Mouse (Mus musculus): ENCODE results near the gene Kif15. TPM values are rescaled to one million over a fixed set of nuclear protein-coding genes. Genes with fewer than 3 reads are reported as not detected.

The Kif15 gene
- total and polyA plus RNA-seq, 3 experiments = 23.5 to 255 (median 197) TPM

DNA sequence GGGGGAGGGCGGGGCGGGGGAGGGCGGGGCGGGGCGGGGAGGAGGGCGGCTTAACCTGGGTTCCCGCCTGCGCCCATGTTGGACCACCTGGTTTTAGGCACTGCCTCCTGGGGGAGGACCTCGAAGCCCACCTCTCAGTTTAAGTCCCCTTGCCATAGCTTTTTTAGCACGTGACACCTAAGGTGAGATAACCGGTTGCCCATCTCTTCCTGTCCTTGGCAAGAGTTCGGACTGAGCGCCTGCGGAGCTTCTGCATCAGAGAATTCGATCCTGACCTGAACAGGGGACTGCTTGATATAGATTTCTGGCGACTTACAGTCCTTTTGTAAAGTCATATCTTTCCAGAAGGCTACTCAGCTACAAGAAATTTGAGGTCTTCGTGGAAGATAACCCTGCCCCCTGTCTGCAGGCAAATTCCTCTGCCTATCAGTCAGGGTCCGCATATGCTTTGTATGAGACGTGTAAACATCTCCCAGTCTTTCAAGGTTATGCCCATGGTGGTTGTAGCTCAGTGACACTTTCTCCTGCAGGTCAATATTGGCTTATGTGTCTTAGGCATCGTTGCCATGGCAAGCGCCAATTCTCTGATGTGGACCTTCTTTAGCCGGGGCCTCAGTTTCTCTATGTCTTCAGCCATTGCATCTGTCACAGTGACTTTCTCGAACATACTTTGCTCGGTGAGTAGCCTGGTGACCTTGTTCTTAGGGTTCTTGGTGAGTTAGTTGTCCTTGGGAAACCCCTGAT, 71.0 kb downstream of the Kif15 start:
- Histone ChIP-seq H3K4me3 (ENCODE audit: low read depth, low read length) (peak overlapping the region; percentile 79; the same call in 1 of the 2 replicates), H3K36me3 (replicated peaks) (peaks cover 26% of the 10 kb centered on the region), H3K27me3 (ENCODE audit: insufficient read depth, low read length) (peaks cover 2% of the 10 kb centered on the region; the same call in 1 of the 2 replicates), H3K4me1 (ENCODE audit: insufficient read depth, low read depth, low read length) (peaks cover 23% of the 10 kb centered on the region), H3K9me3 (replicated peaks) (no peaks in the 10 kb centered on the region)
- TF ChIP-seq GATA2 (IDR thresholded peaks at IDR 0.05; ENCODE audit: borderline replicate concordance, low read depth, low read length) (no peak), CTCF (IDR thresholded peaks at IDR 0.05; ENCODE audit: low read depth, low read length) (no peak), TAL1 (conservative IDR thresholded peaks at IDR 0.05; ENCODE audit: low read depth, low read length) (no peak), POLR2AphosphoS5 (IDR thresholded peaks at IDR 0.05; ENCODE audit: insufficient replicate concordance, low read depth, low read length) (no peak), GATA1 (IDR thresholded peaks at IDR 0.05; ENCODE audit: borderline replicate concordance, low read length) (no peak)
- ATAC-seq (ENCODE audit: extremely low read depth, insufficient number of reproducible peaks, low FRiP score, poor library complexity, severe bottlenecking) (no peak), DNase-seq (ENCODE audit: low spot score) (no peak)

DNA sequence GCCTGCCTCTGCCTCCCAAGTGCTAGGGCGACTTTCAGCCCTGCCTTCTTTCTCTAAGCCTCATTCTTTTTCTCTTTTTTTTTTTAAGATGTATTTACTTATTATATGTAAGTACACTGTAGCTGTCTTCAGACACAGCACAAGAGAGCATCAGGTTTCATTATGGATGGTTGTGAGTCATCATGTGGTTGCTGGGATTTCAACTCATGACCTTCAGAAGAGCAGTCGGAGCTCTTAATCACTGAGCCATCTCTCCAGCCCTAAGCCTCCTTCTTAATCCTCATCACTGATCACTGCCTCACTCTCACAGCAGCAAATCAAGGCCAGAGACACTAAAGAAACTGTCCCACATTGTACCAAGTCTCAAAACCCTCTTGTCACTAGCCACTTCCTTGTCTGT, 73.4 kb downstream of the Kif15 start:
- Histone ChIP-seq H3K4me1 (ENCODE audit: insufficient read depth, low read depth, low read length) (peaks cover 16% of the 10 kb centered on the region), H3K27me3 (ENCODE audit: insufficient read depth, low read length) (peaks cover 2% of the 10 kb centered on the region; the same call in 1 of the 2 replicates), H3K36me3 (replicated peaks) (peaks cover 9% of the 10 kb centered on the region), H3K4me3 (ENCODE audit: low read depth, low read length) (no peak overlapping the region), H3K9me3 (replicated peaks) (no peaks in the 10 kb centered on the region)
- DNase-seq (ENCODE audit: low spot score) (no peak), ATAC-seq (ENCODE audit: extremely low read depth, insufficient number of reproducible peaks, low FRiP score, poor library complexity, severe bottlenecking) (no peak)
- TF ChIP-seq GATA1 (IDR thresholded peaks at IDR 0.05; ENCODE audit: borderline replicate concordance, low read length) (no peak), GATA2 (IDR thresholded peaks at IDR 0.05; ENCODE audit: borderline replicate concordance, low read depth, low read length) (no peak), POLR2AphosphoS5 (IDR thresholded peaks at IDR 0.05; ENCODE audit: insufficient replicate concordance, low read depth, low read length) (no peak), CTCF (IDR thresholded peaks at IDR 0.05; ENCODE audit: low read depth, low read length) (no peak), TAL1 (conservative IDR thresholded peaks at IDR 0.05; ENCODE audit: low read depth, low read length) (no peak)

DNA sequence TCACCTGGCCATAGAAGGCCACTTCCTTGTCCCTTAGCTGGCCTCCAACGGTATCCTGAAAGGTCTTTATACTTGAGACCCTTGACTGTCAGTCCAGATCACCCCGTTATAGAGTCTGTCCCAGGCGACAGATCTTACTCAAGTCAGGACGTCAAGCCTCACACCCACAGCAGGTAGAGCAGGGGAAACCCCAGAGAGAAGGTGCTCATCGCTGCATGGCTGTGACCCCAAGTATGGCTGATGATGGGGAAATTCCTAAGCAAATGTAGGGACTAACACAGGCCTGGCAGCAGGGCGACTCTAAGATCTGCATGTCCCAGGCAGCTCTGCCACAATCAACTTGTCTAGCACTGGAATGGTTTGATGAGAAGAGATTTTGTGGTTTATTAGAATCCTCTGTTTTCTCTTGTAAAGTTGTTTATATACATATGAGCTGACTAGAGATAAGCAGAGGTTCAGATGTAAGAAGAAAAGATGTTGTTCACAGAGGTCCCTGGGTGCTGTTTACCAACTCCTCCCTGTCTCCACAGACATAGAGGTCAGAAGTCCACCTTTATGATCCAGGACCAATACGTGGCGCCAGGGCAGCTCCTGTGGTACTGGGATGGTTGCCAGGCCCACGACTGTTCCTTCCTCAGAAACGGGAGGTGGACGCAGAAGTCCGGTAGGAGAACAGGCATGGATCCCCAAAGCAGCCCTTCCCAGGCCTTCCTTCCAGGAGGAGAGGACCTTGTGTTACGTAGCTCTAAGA, 80.8 kb downstream of the Kif15 start:
- Histone ChIP-seq H3K4me1 (ENCODE audit: insufficient read depth, low read depth, low read length) (no peaks in the 10 kb centered on the region), H3K4me3 (ENCODE audit: low read depth, low read length) (no peak overlapping the region), H3K27me3 (ENCODE audit: insufficient read depth, low read length) (peaks cover 27% of the 10 kb centered on the region), H3K9me3 (replicated peaks) (no peaks in the 10 kb centered on the region), H3K36me3 (replicated peaks) (no peaks in the 10 kb centered on the region)
- DNase-seq (ENCODE audit: low spot score) (no peak), ATAC-seq (ENCODE audit: extremely low read depth, insufficient number of reproducible peaks, low FRiP score, poor library complexity, severe bottlenecking) (no peak)
- TF ChIP-seq CTCF (IDR thresholded peaks at IDR 0.05; ENCODE audit: low read depth, low read length) (no peak), TAL1 (conservative IDR thresholded peaks at IDR 0.05; ENCODE audit: low read depth, low read length) (no peak), GATA2 (IDR thresholded peaks at IDR 0.05; ENCODE audit: borderline replicate concordance, low read depth, low read length) (no peak), GATA1 (IDR thresholded peaks at IDR 0.05; ENCODE audit: borderline replicate concordance, low read length) (no peak), POLR2AphosphoS5 (IDR thresholded peaks at IDR 0.05; ENCODE audit: insufficient replicate concordance, low read depth, low read length) (no peak)

GRCm38 (mm10) chr9:123034426-123034825, 83.6 kb downstream of the Kif15 start, which contains the start of gene Tgm4:
Gene Tgm4 (plus strand): TSS chr9:123034726.
- H3K4me1 ChIP-seq (ENCODE audit: insufficient read depth, low read depth, low read length) = no peaks in the 10 kb centered on the region
- TF ChIP-seq TAL1 (conservative IDR thresholded peaks at IDR 0.05; ENCODE audit: low read depth, low read length) = no peak
- TF ChIP-seq GATA1 (IDR thresholded peaks at IDR 0.05; ENCODE audit: borderline replicate concordance, low read length) = no peak
- no peak for TF ChIP-seq CTCF (IDR thresholded peaks at IDR 0.05; ENCODE audit: low read depth, low read length)
- TF ChIP-seq POLR2AphosphoS5 (IDR thresholded peaks at IDR 0.05; ENCODE audit: insufficient replicate concordance, low read depth, low read length) = no peak
- no peak for TF ChIP-seq GATA2 (IDR thresholded peaks at IDR 0.05; ENCODE audit: borderline replicate concordance, low read depth, low read length)
- no peaks in the 10 kb centered on the region for H3K36me3 ChIP-seq (replicated peaks)
- ATAC-seq (ENCODE audit: extremely low read depth, insufficient number of reproducible peaks, low FRiP score, poor library complexity, severe bottlenecking) = no peak
- H3K27me3 ChIP-seq (ENCODE audit: insufficient read depth, low read length) = peaks cover 38% of the 10 kb centered on the region
- H3K9me3 ChIP-seq (replicated peaks) = no peaks in the 10 kb centered on the region
- H3K4me3 ChIP-seq (ENCODE audit: low read depth, low read length) = no peak within 1 kb of the TSS
- DNase-seq (ENCODE audit: low spot score) = no peak

DNA sequence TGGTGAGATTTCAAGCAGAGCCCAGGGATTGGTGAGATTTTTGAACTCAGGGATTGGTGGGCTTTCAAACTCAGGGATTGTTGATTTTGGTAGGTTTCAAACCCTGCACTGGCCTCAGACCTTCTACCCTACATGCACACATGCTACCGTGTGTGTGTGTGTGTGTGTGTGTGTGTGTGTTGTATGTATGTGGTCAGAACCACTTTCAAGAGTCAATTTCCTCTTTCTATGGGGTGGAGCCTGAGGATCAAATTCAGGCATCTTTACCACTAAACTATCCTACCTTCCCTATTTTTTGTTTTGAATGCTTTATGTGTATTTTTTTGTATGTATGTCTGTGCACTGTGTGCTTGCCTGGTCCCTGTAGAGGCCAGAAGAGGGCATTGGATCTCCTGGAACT, 96.8 kb downstream of the Kif15 start:
- ATAC-seq (ENCODE audit: extremely low read depth, insufficient number of reproducible peaks, low FRiP score, poor library complexity, severe bottlenecking) = no peak
- no peak for TF ChIP-seq GATA2 (IDR thresholded peaks at IDR 0.05; ENCODE audit: borderline replicate concordance, low read depth, low read length)
- no peak for TF ChIP-seq CTCF (IDR thresholded peaks at IDR 0.05; ENCODE audit: low read depth, low read length)
- TF ChIP-seq POLR2AphosphoS5 (IDR thresholded peaks at IDR 0.05; ENCODE audit: insufficient replicate concordance, low read depth, low read length) = no peak
- no peak for TF ChIP-seq GATA1 (IDR thresholded peaks at IDR 0.05; ENCODE audit: borderline replicate concordance, low read length)
- no peak for TF ChIP-seq TAL1 (conservative IDR thresholded peaks at IDR 0.05; ENCODE audit: low read depth, low read length)
- no peak for DNase-seq (ENCODE audit: low spot score)
- H3K27me3 ChIP-seq (ENCODE audit: insufficient read depth, low read length) = peaks cover 21% of the 10 kb centered on the region
- no peaks in the 10 kb centered on the region for H3K36me3 ChIP-seq (replicated peaks)
- no peak overlapping the region for H3K4me3 ChIP-seq (ENCODE audit: low read depth, low read length)
- H3K4me1 ChIP-seq (ENCODE audit: insufficient read depth, low read depth, low read length) = no peaks in the 10 kb centered on the region
- peaks cover 2% of the 10 kb centered on the region; the same call in 1 of the 2 replicates for H3K9me3 ChIP-seq (replicated peaks)

Data from G1E (cell line).